Mouse (Mus musculus) lung, embryonic 15.5 days (tissue): ENCODE data around the gene Lamtor1. TPM values are rescaled to one million over a fixed set of nuclear protein-coding genes. Genes with fewer than 3 reads are reported as not detected.
A peak's percentile ranks its signal among the peaks of the same experiment; 100 is the strongest.
"Not testable (repeated sequence)": the region's sequence is repeated elsewhere in the genome, so short reads cannot be mapped to it uniquely, and the experiment has no call there.

Experiments used
- ATAC-seq: fragments of 200-750 bp; cut with Nextera tagmentation; 2 replicates; pipeline ENCODE4 v1.8.0; 2017; ENCODE audit warnings: moderate number of reproducible peaks, borderline replicate concordance; ENCODE audit not compliant: low FRiP score, low TSS enrichment; ENCODE audit errors: extremely low read depth
- H3K27ac ChIP-seq: fragments of 300-500 bp; sonication (generic); 2 replicates; pipeline ENCODE4 v1.5.1; 2015; ENCODE audit warnings: moderate library complexity, mild to moderate bottlenecking, inconsistent platforms
- H3K27me3 ChIP-seq: fragments of 300-500 bp; sonication (generic); 2 replicates; pipeline ENCODE4 v1.6.1; 2015; ENCODE audit warnings: inconsistent platforms
- H3K36me3 ChIP-seq: fragments of 300-500 bp; sonication (generic); 2 replicates; pipeline ENCODE4 v1.6.1; 2015; ENCODE audit warnings: inconsistent platforms
- H3K4me1 ChIP-seq: fragments of 300-500 bp; sonication (generic); 2 replicates; pipeline ENCODE4 v1.6.1; 2015; ENCODE audit warnings: inconsistent platforms
- H3K4me2 ChIP-seq: fragments of 300-500 bp; sonication (generic); 2 replicates; pipeline ENCODE4 v1.6.1; 2015; ENCODE audit warnings: inconsistent platforms, mild to moderate bottlenecking, moderate library complexity
- H3K4me3 ChIP-seq: fragments of 300-500 bp; sonication (generic); 2 replicates; pipeline ENCODE4 v1.5.1; 2015; ENCODE audit warnings: mild to moderate bottlenecking, inconsistent platforms
- H3K9ac ChIP-seq: fragments of 300-500 bp; sonication (generic); 2 replicates; pipeline ENCODE4 v1.6.1; 2015; ENCODE audit warnings: inconsistent platforms
- H3K9me3 ChIP-seq: fragments of 300-500 bp; sonication (generic); 2 replicates; pipeline ENCODE4 v1.6.1; 2016; ENCODE audit warnings: inconsistent platforms
- WGBS: fragments of 180-500 bp; shearing (Covaris S2); methylation state at CpG from one replicate; pipeline ENCODE4 v1.1.7; 2015; 5-methylcytosine and 5-hydroxymethylcytosine counted together
- polyA plus RNA-seq: library from polyadenylated mRNA; unstranded; fragments of >200 nt; fragmentation: Nextera tagmentation; extraction: Ambion mirVana; gene quantifications from 2 replicates; pipeline ENCODE4 v1.2.1, GENCODE M21; 2015

Gene Lamtor1
- polyA plus RNA-seq, 1 experiment from 2014 or later = 165 TPM

- 0 out of 2 replicates have a peak overlapping the region, but pooled peaks have one; percentile 8 for H3K9ac ChIP-seq
- 89% methylated on average over 4 of the region's 4 CpGs for WGBS
- H3K4me2 ChIP-seq = no peak overlapping the region
- H3K27me3 ChIP-seq = no peaks in the 10 kb centered on the region
- no peaks in the 10 kb centered on the region for H3K9me3 ChIP-seq
- H3K4me1 ChIP-seq = peaks cover 18% of the 10 kb centered on the region
- no peaks in the 10 kb centered on the region for H3K36me3 ChIP-seq
- H3K27ac ChIP-seq = no peak overlapping the region
- no peak for ATAC-seq
- no peak overlapping the region for H3K4me3 ChIP-seq
Measured at GRCm38 (mm10) chr7:101935957-101936356, 30.3 kb downstream of the Lamtor1 start.

- no peak overlapping the region for H3K9ac ChIP-seq
- H3K36me3 ChIP-seq = no peaks in the 10 kb centered on the region
- H3K4me1 ChIP-seq = peaks cover 18% of the 10 kb centered on the region
- WGBS = 95% methylated on average over 4 of the region's 4 CpGs
- ATAC-seq = no peak
- H3K9me3 ChIP-seq = no peaks in the 10 kb centered on the region
- H3K4me3 ChIP-seq = no peak overlapping the region
- H3K27me3 ChIP-seq = no peaks in the 10 kb centered on the region
- H3K27ac ChIP-seq = no peak overlapping the region
- H3K4me2 ChIP-seq = no peak overlapping the region
Measured at GRCm38 (mm10) chr7:101936996-101937395, 31.3 kb downstream of the Lamtor1 start.

- H3K4me2 ChIP-seq = no peak overlapping the region
- ATAC-seq = no peak
- H3K9ac ChIP-seq = no peak overlapping the region
- no peak overlapping the region for H3K27ac ChIP-seq
- H3K9me3 ChIP-seq = no peaks in the 10 kb centered on the region
- no peaks in the 10 kb centered on the region for H3K27me3 ChIP-seq
- H3K36me3 ChIP-seq = no peaks in the 10 kb centered on the region
- no peak overlapping the region for H3K4me3 ChIP-seq
- WGBS = 91% methylated on average over 4 of the region's 4 CpGs
- H3K4me1 ChIP-seq = peaks cover 13% of the 10 kb centered on the region
Measured at GRCm38 (mm10) chr7:101937569-101937968, 31.9 kb downstream of the Lamtor1 start.

GRCm38 (mm10) chr7:101938348-101938747, 32.6 kb downstream of the Lamtor1 start:
- H3K4me3 ChIP-seq = no peak overlapping the region
- H3K4me1 ChIP-seq = peaks cover 9% of the 10 kb centered on the region; the same call in 1 of the 2 replicates
- 73% methylated on average over 2 of the region's 2 CpGs for WGBS
- no peaks in the 10 kb centered on the region for H3K36me3 ChIP-seq
- no peaks in the 10 kb centered on the region for H3K9me3 ChIP-seq
- ATAC-seq = no peak
- H3K4me2 ChIP-seq = no peak overlapping the region
- no peaks in the 10 kb centered on the region for H3K27me3 ChIP-seq
- H3K27ac ChIP-seq = no peak overlapping the region
- no peak overlapping the region for H3K9ac ChIP-seq

- Histone ChIP-seq H3K27me3 (no peaks in the 10 kb centered on the region), H3K4me2 (no peak overlapping the region), H3K9me3 (no peaks in the 10 kb centered on the region), H3K27ac (no peak overlapping the region), H3K4me1 (peaks cover 7% of the 10 kb centered on the region; the same call in 1 of the 2 replicates), H3K9ac (no peak overlapping the region), H3K4me3 (no peak overlapping the region), H3K36me3 (no peaks in the 10 kb centered on the region)
- 89% methylated on average over 4 of the region's 4 CpGs for WGBS
- no peak for ATAC-seq
Measured at GRCm38 (mm10) chr7:101939758-101940157, 34.1 kb downstream of the Lamtor1 start.

GRCm38 (mm10) chr7:101949008-101949407, 43.3 kb downstream of the Lamtor1 start:
- not testable (repeated sequence) for H3K27ac ChIP-seq, ATAC-seq, H3K4me2 ChIP-seq, H3K9ac ChIP-seq, H3K9me3 ChIP-seq, H3K36me3 ChIP-seq, H3K4me1 ChIP-seq, H3K27me3 ChIP-seq, H3K4me3 ChIP-seq
- WGBS = 87% methylated on average over 5 of the region's 5 CpGs

GRCm38 (mm10) chr7:101951648-101952047, 45.9 kb downstream of the Lamtor1 start:
- Histone ChIP-seq H3K9me3 (no peaks in the 10 kb centered on the region), H3K27ac (peak overlapping the region; percentile 35), H3K4me3 (no peak overlapping the region), H3K9ac (no peak overlapping the region), H3K4me1 (no peaks in the 10 kb centered on the region), H3K27me3 (no peaks in the 10 kb centered on the region), H3K36me3 (no peaks in the 10 kb centered on the region), H3K4me2 (no peak overlapping the region)
- 52% methylated on average over 1 of the region's 1 CpGs for WGBS
- ATAC-seq = no peak

GRCm38 (mm10) chr7:101952098-101952497, 46.4 kb downstream of the Lamtor1 start:
- no peak for ATAC-seq
- H3K36me3 ChIP-seq = no peaks in the 10 kb centered on the region
- H3K4me3 ChIP-seq = no peak overlapping the region
- 40% methylated on average over 2 of the region's 2 CpGs for whole genome bisulfite sequencing
- H3K9me3 ChIP-seq = no peaks in the 10 kb centered on the region
- no peak overlapping the region for H3K9ac ChIP-seq
- H3K27ac ChIP-seq = peak overlapping the region; percentile 35
- no peaks in the 10 kb centered on the region for H3K27me3 ChIP-seq
- no peaks in the 10 kb centered on the region for H3K4me1 ChIP-seq
- H3K4me2 ChIP-seq = no peak overlapping the region

- no peaks in the 10 kb centered on the region for H3K36me3 ChIP-seq
- H3K27me3 ChIP-seq = no peaks in the 10 kb centered on the region
- H3K4me2 ChIP-seq = no peak overlapping the region
- ATAC-seq = no peak
- no peaks in the 10 kb centered on the region for H3K9me3 ChIP-seq
- no peak overlapping the region for H3K9ac ChIP-seq
- no peak overlapping the region for H3K27ac ChIP-seq
- no peak overlapping the region for H3K4me3 ChIP-seq
- WGBS = 88% methylated on average over 2 of the region's 2 CpGs
- H3K4me1 ChIP-seq = no peaks in the 10 kb centered on the region
Measured at GRCm38 (mm10) chr7:101954163-101954562, 48.5 kb downstream of the Lamtor1 start.

- 82% methylated on average over 2 of the region's 2 CpGs for WGBS
- Histone ChIP-seq H3K4me1 (no peaks in the 10 kb centered on the region), H3K9ac (no peak overlapping the region), H3K27me3 (no peaks in the 10 kb centered on the region), H3K27ac (no peak overlapping the region), H3K36me3 (no peaks in the 10 kb centered on the region), H3K4me2 (no peak overlapping the region), H3K9me3 (no peaks in the 10 kb centered on the region), H3K4me3 (no peak overlapping the region)
- no peak for ATAC-seq
Measured at GRCm38 (mm10) chr7:101955276-101955675, 49.6 kb downstream of the Lamtor1 start.

GRCm38 (mm10) chr7:101955862-101956261, 50.2 kb downstream of the Lamtor1 start:
- WGBS = 62% methylated on average over 4 of the region's 4 CpGs

GRCm38 (mm10) chr7:101956481-101956880, 50.8 kb downstream of the Lamtor1 start:
- Histone ChIP-seq H3K9me3 (no peaks in the 10 kb centered on the region), H3K27me3 (no peaks in the 10 kb centered on the region), H3K36me3 (no peaks in the 10 kb centered on the region), H3K27ac (no peak overlapping the region), H3K4me2 (no peak overlapping the region), H3K9ac (no peak overlapping the region), H3K4me1 (no peaks in the 10 kb centered on the region), H3K4me3 (no peak overlapping the region)
- 73% methylated on average over 1 of the region's 1 CpGs for WGBS
- no peak for ATAC-seq

More at GRCm38 (mm10) chr7:101955862-101956261, 50.2 kb downstream of the Lamtor1 start:
- ATAC-seq = no peak
- Histone ChIP-seq H3K4me2 (no peak overlapping the region), H3K4me3 (no peak overlapping the region), H3K4me1 (no peaks in the 10 kb centered on the region), H3K36me3 (no peaks in the 10 kb centered on the region), H3K9me3 (no peaks in the 10 kb centered on the region), H3K27ac (no peak overlapping the region), H3K9ac (no peak overlapping the region), H3K27me3 (no peaks in the 10 kb centered on the region)

- 86% methylated on average over 5 of the region's 5 CpGs for WGBS
- Histone ChIP-seq H3K36me3 (no peaks in the 10 kb centered on the region), H3K4me3 (no peak overlapping the region), H3K4me2 (no peak overlapping the region), H3K4me1 (no peaks in the 10 kb centered on the region), H3K27me3 (no peaks in the 10 kb centered on the region), H3K9me3 (no peaks in the 10 kb centered on the region), H3K27ac (no peak overlapping the region), H3K9ac (no peak overlapping the region)
- ATAC-seq = no peak
Measured at GRCm38 (mm10) chr7:101956911-101957310, 51.2 kb downstream of the Lamtor1 start.
